Mouse (Mus musculus) heart, postnatal 0 days (tissue): ENCODE measurements around the gene Slc11a2.

Experiments
- CTCF ChIP-seq: IDR thresholded peaks from 2 replicates; pipeline ENCODE4 v1.5.1; 2016; ENCODE audit warnings: antibody characterized with exemption, control low read depth, low read depth
- EP300 ChIP-seq: IDR thresholded peaks from 2 replicates; pipeline ENCODE4 v1.6.1; 2016; ENCODE audit warnings: antibody characterized with exemption, low read depth

DNA sequence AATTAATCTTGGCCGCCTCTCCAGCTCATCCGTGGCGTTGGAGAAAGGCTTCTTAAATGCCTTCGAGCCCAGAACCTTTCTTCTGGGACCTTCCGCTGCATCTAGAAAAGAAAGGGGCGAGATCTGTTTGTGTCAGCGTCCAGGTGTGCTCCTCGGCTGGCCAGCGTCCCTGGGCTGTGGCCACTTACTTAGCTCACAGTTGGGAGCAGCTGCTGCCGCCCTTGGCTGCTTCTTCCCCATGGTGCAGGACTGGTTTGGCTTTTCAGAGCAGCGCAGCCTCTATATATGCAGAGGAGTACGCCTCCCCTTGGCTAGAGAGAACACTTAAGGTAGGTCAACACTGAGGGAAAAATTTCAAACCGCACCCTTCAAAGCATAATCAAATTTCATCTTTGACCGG, 956 bp downstream of the Slc11a2 start:
- TF ChIP-seq CTCF = no peak
- no peak for TF ChIP-seq EP300
